Mouse (Mus musculus) stomach, postnatal 0 days (tissue): ENCODE measurements around the gene Fgf9. TPM values are rescaled to one million over a fixed set of nuclear protein-coding genes. Genes with fewer than 3 reads are reported as not detected.

Experiments
- ATAC-seq: fragments of 200-750 bp; cut with Nextera tagmentation; 2 replicates; pipeline ENCODE4 v1.8.0; 2017; ENCODE audit not compliant: low FRiP score, low TSS enrichment
- DNase-seq: peaks from one replicate; pipeline ENCODE4 v3.0.0-alpha.2; 2016; ENCODE audit warnings: low spot score
- H3K27ac ChIP-seq: fragments of 300-500 bp; sonication (generic); replicated peaks from 2 replicates; pipeline ENCODE4 v1.5.1; 2014; ENCODE audit warnings: mild to moderate bottlenecking, control low read depth
- H3K27me3 ChIP-seq: fragments of 300-500 bp; sonication (generic); 2 replicates; pipeline ENCODE4 v1.6.1; 2014; ENCODE audit warnings: low read length; ENCODE audit not compliant: control insufficient read depth, insufficient read depth
- H3K36me3 ChIP-seq: fragments of 300-500 bp; sonication (generic); 2 replicates; pipeline ENCODE4 v1.6.1; 2014; ENCODE audit warnings: low read length, mixed read lengths; ENCODE audit not compliant: control insufficient read depth, insufficient read depth
- H3K4me1 ChIP-seq: fragments of 300-500 bp; sonication (generic); replicated peaks from 2 replicates; pipeline ENCODE4 v1.6.1; 2014; ENCODE audit warnings: antibody characterized with exemption; ENCODE audit not compliant: control insufficient read depth, insufficient read depth
- H3K4me2 ChIP-seq: fragments of 300-500 bp; sonication (generic); replicated peaks from 2 replicates; pipeline ENCODE4 v1.6.1; 2014; ENCODE audit warnings: low read depth, mild to moderate bottlenecking, control low read depth, moderate library complexity
- H3K4me3 ChIP-seq: fragments of 300-500 bp; sonication (generic); 2 replicates; pipeline ENCODE4 v1.5.1; 2014; ENCODE audit warnings: low read depth, low read length, control low read depth
- H3K9ac ChIP-seq: fragments of 300-500 bp; sonication (generic); 2 replicates; pipeline ENCODE4 v1.6.1; 2014; ENCODE audit warnings: mild to moderate bottlenecking, low read length, control low read depth, mixed read lengths
- H3K9me3 ChIP-seq: fragments of 300-500 bp; sonication (generic); 2 replicates; pipeline ENCODE4 v1.6.1; 2016; ENCODE audit warnings: low read length; ENCODE audit not compliant: control insufficient read depth
- CTCF ChIP-seq: IDR thresholded peaks from 2 replicates; pipeline ENCODE4 v1.5.1; 2016; ENCODE audit warnings: antibody characterized with exemption, low read depth, mild to moderate bottlenecking, moderate library complexity
- EP300 ChIP-seq: optimal IDR thresholded peaks from 2 replicates; pipeline ENCODE3; 2016; ENCODE audit warnings: antibody characterized with exemption
- WGBS: fragments of 180-500 bp; shearing (Covaris S2); extraction: QIAGEN DNeasy Blood & Tissue Kit; methylation state at CpG from one replicate; pipeline ENCODE4 v1.1.7; 2014; 5-methylcytosine and 5-hydroxymethylcytosine counted together
- polyA plus RNA-seq: library from polyadenylated mRNA; unstranded; fragments of >200 nt; fragmentation: Nextera tagmentation; extraction: Ambion mirVana; gene quantifications from 2 replicates; pipeline ENCODE4 v1.2.1, GENCODE M21; 2015

Gene Fgf9
- polyA plus RNA-seq, 1 experiment from 2014 or later: 5.9 TPM

DNA sequence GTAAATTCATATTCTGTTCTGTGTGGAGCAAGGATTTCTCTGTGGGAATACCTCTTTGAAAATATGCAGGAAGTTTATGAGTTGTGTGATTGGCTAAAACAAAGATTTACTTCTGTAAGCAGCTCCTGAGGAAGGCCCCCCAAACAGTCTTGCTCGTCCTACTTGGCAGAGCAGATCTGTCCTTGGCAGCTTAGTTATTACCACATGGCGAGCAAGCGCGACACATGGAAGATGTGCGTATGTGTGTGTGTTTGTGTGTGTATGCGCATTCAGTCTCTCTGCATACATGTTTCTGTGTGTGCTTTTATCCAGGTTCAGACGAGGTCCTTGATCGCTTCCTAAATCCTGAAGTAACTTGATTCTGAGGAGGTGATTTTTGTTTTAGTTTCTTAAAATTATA lies 29.3 kb downstream of the Fgf9 start:
- Histone ChIP-seq H3K9me3 (no peaks in the 10 kb centered on the region), H3K4me3 (no peak overlapping the region), H3K9ac (no peak overlapping the region), H3K36me3 (no peaks in the 10 kb centered on the region), H3K4me2 (no peak overlapping the region), H3K27me3 (no peaks in the 10 kb centered on the region), H3K27ac (no peak overlapping the region), H3K4me1 (no peaks in the 10 kb centered on the region)
- no peak for ATAC-seq
- WGBS: 77% methylated on average over 8 of the region's 8 CpGs
- no peak for DNase-seq
- no peak for TF ChIP-seq CTCF
- no peak for TF ChIP-seq EP300

GRCm38 (mm10) chr14:58101298-58101697 lies 31.0 kb downstream of the Fgf9 start:
- TF ChIP-seq CTCF (no peak), EP300 (no peak)
- Histone ChIP-seq H3K9me3 (no peaks in the 10 kb centered on the region), H3K4me3 (no peak overlapping the region), H3K4me2 (no peak overlapping the region), H3K4me1 (no peaks in the 10 kb centered on the region), H3K9ac (no peak overlapping the region), H3K27me3 (no peaks in the 10 kb centered on the region), H3K27ac (no peak overlapping the region), H3K36me3 (no peaks in the 10 kb centered on the region)
- ATAC-seq: no peak
- DNase-seq: no peak
- WGBS: 26% methylated on average over 6 of the region's 6 CpGs

DNA sequence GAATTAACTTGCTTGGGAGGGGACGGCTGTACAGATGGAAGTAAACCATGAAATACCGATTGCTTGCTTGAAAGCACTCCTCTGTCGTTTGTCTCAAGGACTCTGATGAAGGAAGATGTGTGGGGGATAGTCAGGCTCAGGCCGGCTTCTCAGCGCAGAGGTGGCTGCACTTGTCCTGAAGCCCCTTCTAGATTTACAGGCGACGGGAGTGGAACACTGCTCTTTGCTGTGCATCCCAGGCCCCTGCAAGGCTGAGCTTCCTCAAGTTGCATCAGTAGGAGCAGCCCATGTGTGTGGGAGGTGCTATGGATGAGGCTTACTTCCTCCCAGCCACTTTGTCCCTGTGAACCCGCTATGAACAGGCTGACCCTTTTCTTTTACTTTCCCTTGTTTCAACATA lies 33.9 kb downstream of the Fgf9 start:
- Histone ChIP-seq H3K27me3 (no peaks in the 10 kb centered on the region), H3K4me3 (no peak overlapping the region), H3K9me3 (no peaks in the 10 kb centered on the region), H3K9ac (no peak overlapping the region), H3K4me2 (no peak overlapping the region), H3K4me1 (no peaks in the 10 kb centered on the region), H3K27ac (no peak overlapping the region), H3K36me3 (no peaks in the 10 kb centered on the region)
- WGBS: 67% methylated on average over 8 of the region's 8 CpGs
- ATAC-seq: no peak
- TF ChIP-seq EP300 (no peak), CTCF (no peak)
- no peak for DNase-seq

- ATAC-seq (no peak), DNase-seq (no peak)
- H3K4me3 ChIP-seq: no peak overlapping the region
- no peaks in the 10 kb centered on the region for H3K36me3 ChIP-seq
- no peak overlapping the region for H3K9ac ChIP-seq
- no peaks in the 10 kb centered on the region for H3K4me1 ChIP-seq
- H3K4me2 ChIP-seq: no peak overlapping the region
- H3K27me3 ChIP-seq: no peaks in the 10 kb centered on the region
- no peaks in the 10 kb centered on the region for H3K9me3 ChIP-seq
- TF ChIP-seq CTCF: no peak
- no peak for TF ChIP-seq EP300
- WGBS: 77% methylated on average over 5 of the region's 5 CpGs
- H3K27ac ChIP-seq: no peak overlapping the region
These were observed 35.2 kb downstream of the Fgf9 start for GRCm38 (mm10) chr14:58105596-58105995.

- H3K9me3 ChIP-seq: no peaks in the 10 kb centered on the region
- WGBS: 84% methylated on average over 9 of the region's 9 CpGs
These were observed 39.3 kb downstream of the Fgf9 start for GRCm38 (mm10) chr14:58109601-58110000.

GRCm38 (mm10) chr14:58111562-58111961 lies 41.2 kb downstream of the Fgf9 start:
- ATAC-seq (no peak), DNase-seq (no peak)
- TF ChIP-seq EP300: no peak
- TF ChIP-seq CTCF: no peak
- WGBS: 87% methylated on average over 10 of the region's 10 CpGs
- H3K9ac ChIP-seq: no peak overlapping the region
- no peak overlapping the region for H3K27ac ChIP-seq
- H3K27me3 ChIP-seq: no peaks in the 10 kb centered on the region
- H3K4me3 ChIP-seq: no peak overlapping the region
- H3K9me3 ChIP-seq: no peaks in the 10 kb centered on the region
- H3K4me1 ChIP-seq: no peaks in the 10 kb centered on the region
- no peaks in the 10 kb centered on the region for H3K36me3 ChIP-seq
- H3K4me2 ChIP-seq: no peak overlapping the region

More at GRCm38 (mm10) chr14:58109601-58110000, 39.3 kb downstream of the Fgf9 start:
- Histone ChIP-seq H3K27me3 (no peaks in the 10 kb centered on the region), H3K4me3 (no peak overlapping the region), H3K4me2 (no peak overlapping the region), H3K27ac (no peak overlapping the region), H3K4me1 (no peaks in the 10 kb centered on the region), H3K9ac (no peak overlapping the region), H3K36me3 (no peaks in the 10 kb centered on the region)
- no peak for DNase-seq
- TF ChIP-seq CTCF (no peak), EP300 (no peak)
- ATAC-seq: no peak
